Mouse (Mus musculus) brown adipose tissue, adult 24 weeks (tissue): ENCODE measurements around the gene Camta1. TPM values are rescaled to one million over a fixed set of nuclear protein-coding genes. Genes with fewer than 3 reads are reported as not detected.

Experiments used
- H3K27ac ChIP-seq: fragments of 200-500 bp; replicated peaks from 2 replicates; pipeline ENCODE4 v1.5.1; 2012; ENCODE audit warnings: low read depth, mild to moderate bottlenecking, low read length
- H3K4me1 ChIP-seq: fragments of 200-500 bp; 2 replicates; pipeline ENCODE4 v1.6.1; 2012; ENCODE audit warnings: low read length, mixed read lengths; ENCODE audit not compliant: control insufficient read depth, insufficient read depth, insufficient read length
- H3K4me3 ChIP-seq: fragments of 200-500 bp; 2 replicates; pipeline ENCODE4 v1.5.1; 2012; ENCODE audit warnings: low read depth, mild to moderate bottlenecking, low read length, moderate library complexity; ENCODE audit not compliant: insufficient read depth
- polyA plus RNA-seq: library from polyadenylated mRNA; stranded (reverse); fragments of >200 nt; gene quantifications from 2 replicates; pipeline ENCODE4 v1.2.4, GENCODE M21; 2012; ENCODE audit not compliant: missing spikeins, insufficient read depth, insufficient read length

The Camta1 gene
- polyA plus RNA-seq, 1 experiment, result 56.8 TPM

DNA sequence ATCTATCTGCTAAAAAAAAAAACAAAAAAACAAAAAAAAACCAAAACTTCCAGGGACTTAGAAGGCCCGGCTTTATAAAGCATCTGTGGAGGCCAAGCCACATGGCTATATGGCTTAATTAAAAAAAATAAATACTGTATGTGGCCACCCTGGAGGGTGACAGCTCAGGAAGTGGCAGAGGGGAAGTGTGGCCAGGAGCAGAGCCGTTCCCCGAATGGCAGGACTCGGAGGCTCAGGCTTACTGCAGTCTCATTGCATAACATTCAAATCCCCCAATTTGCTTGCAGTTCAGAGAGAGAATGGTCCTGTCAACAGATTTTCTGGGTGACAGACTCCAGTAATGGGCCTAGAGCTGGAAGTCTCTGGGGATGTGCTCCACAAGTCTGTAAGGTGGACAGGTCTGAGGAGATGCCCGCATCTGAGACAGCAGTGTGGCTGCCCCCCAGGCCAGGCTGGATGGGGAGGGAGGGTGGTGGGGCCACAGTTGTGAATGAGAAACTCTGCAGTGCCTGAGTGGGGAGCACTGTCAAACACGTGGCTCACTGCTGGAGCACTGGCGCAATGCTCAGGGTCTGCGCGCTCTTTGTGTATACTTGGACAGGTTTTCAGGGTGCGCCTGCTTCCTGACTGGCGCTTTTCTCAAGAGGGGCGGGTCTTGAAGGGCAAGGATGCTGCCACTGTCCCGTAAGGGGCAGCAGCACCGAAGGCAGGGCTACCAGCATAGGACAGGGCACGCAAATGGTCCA lies 140.8 kb downstream of the Camta1 start:
- Histone ChIP-seq H3K27ac (no peak overlapping the region), H3K4me1 (no peaks in the 10 kb centered on the region), H3K4me3 (no peak overlapping the region)

GRCm38 (mm10) chr4:151718866-151719475 lies 142.7 kb downstream of the Camta1 start:
- Histone ChIP-seq H3K4me1 (no peaks in the 10 kb centered on the region), H3K27ac (no peak overlapping the region), H3K4me3 (no peak overlapping the region)

DNA sequence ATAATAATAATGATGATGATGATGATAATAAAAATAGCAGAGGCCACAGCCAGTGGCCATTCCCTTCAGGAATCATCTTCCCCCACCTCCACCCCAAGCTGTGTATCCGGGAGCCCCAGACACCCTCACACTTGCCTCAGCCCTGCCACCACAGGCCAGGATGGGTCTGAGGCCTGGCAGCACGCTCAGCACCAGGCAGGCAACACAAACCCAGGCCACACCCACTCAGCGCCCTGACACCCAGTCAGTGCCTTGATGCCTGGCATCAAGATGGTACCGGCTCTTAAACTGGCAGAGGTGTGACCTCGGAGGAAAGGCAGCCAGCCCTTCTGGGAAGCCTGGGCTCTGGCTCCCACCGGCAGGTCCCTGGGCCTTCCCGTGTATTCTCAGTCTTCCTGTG lies 143.8 kb downstream of the Camta1 start:
- H3K4me1 ChIP-seq, result no peaks in the 10 kb centered on the region
- H3K27ac ChIP-seq, result no peak overlapping the region
- H3K4me3 ChIP-seq, result no peak overlapping the region

DNA sequence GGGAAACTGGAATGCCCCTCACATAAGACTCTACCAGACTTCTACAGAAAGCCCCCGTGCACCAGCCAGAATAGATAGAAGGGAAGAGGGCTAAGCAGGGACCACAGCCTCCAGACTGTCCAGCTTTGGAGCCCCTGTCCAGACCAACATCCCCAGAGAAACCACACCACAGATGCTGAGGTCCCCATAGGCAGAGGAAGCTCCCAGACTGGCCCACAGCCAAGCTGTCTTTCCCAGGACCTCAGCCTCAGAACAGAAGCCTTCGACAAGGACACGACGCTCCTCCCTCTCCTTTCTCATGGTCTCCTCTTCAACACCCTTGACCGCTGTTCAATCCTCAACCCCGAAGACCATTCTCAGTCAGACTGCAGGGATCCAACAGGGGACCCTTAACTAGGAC lies 148.0 kb downstream of the Camta1 start:
- Histone ChIP-seq H3K4me1 (no peaks in the 10 kb centered on the region), H3K27ac (no peak overlapping the region), H3K4me3 (no peak overlapping the region)

GRCm38 (mm10) chr4:151711406-151711805 lies 150.3 kb downstream of the Camta1 start:
- Histone ChIP-seq H3K27ac (no peak overlapping the region), H3K4me1 (no peaks in the 10 kb centered on the region), H3K4me3 (no peak overlapping the region)

DNA sequence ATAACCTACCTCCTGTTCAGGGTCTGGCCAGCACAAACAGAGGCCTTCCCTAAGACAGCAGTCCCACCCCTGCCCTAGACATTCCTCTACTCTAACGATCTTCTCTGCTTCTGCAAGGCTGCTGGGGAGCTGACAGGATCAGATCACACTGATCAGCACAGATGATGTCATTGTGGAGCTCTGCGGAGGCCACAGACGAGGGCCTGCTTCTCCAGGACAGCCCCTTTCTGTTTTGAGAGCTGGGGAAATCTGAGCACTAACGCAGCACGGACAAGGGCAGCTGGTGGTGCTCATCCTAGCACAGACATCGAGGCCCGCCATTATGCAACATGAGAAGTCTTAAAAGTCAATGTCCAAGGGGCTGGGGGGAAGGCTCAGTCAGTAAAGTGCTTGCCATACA lies 151.2 kb downstream of the Camta1 start:
- H3K4me1 ChIP-seq, result no peaks in the 10 kb centered on the region
- no peak overlapping the region for H3K27ac ChIP-seq
- no peak overlapping the region for H3K4me3 ChIP-seq

DNA sequence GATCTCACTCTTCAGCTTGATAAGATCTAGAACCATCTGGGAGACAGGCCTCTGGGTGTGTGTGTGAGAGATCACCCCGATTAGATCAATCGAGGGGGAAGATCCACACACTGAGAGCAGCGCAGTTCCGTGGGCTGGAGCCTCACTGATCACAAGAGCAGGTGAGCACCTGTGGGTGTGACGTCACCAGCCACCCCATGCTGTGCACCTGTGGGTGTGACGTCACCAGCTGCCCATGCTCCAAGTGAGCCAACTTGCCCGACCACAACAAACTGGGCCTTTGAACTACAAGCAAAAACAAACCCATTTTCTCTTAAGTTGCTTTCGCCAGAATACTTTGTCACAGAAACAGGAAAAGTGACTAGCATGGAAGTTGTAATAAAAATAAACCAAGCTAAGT lies 152.4 kb downstream of the Camta1 start:
- Histone ChIP-seq H3K27ac (no peak overlapping the region), H3K4me1 (no peaks in the 10 kb centered on the region), H3K4me3 (no peak overlapping the region)

DNA sequence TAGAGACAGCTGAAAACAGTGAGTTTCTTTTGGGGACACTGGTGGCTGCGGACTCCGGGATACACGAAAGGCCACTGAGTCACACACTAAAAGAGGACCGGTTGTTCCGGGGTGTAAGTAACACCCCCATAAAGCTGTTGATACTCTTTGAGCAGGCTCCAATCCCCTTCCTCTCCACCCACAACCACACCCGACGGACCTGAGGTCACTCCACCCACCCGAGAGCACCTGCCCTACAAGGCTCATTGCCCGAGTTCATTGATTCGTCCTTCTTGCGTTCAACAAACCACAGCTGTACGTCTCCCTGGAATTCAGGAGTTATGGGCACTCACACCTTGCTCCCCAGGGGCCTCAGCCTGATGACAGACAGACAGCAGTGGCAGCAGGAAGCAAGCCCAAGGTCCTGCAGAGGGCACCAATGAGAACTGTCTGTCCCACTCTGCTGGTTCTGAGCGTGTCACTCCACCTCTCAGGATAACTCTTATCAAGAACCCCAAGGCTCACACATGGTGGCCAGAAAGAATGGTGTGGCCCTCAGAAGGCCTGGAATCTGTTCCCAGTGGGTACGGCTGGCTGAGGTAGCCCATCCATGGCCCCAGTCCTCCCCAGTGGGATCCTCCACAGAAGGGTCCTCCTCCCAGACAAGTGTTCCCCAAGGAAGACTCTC lies 158.5 kb downstream of the Camta1 start:
- H3K27ac ChIP-seq, result no peak overlapping the region
- no peak overlapping the region for H3K4me3 ChIP-seq
- no peaks in the 10 kb centered on the region for H3K4me1 ChIP-seq

- Histone ChIP-seq H3K27ac (no peak overlapping the region), H3K4me3 (no peak overlapping the region), H3K4me1 (no peaks in the 10 kb centered on the region)
Measured at GRCm38 (mm10) chr4:151702463-151702862, 159.2 kb downstream of the Camta1 start.

DNA sequence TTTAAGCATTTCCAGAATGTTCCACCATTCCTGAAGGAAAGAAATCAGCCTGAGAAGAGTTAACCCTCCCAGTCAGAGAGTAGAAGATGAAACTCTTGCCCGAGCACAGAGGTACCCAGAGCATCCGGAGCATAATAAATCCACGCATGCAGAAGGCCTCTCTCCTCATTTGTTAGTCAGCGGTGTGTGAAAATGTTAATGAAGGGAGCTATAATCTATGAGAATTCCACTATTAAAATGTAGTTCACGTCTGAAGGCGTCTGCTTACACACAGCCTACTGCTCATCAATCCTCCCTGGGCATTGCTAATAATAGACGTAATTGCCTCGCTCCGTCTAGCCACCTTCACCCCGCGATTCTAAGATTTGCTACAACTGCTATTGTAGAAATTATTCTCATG lies 165.7 kb downstream of the Camta1 start:
- no peak overlapping the region for H3K4me3 ChIP-seq
- no peak overlapping the region for H3K27ac ChIP-seq
- no peaks in the 10 kb centered on the region for H3K4me1 ChIP-seq

- no peak overlapping the region for H3K27ac ChIP-seq
Measured at GRCm38 (mm10) chr4:151694531-151694930, 167.1 kb downstream of the Camta1 start.

GRCm38 (mm10) chr4:151694047-151694446 lies 167.6 kb downstream of the Camta1 start:
- no peak overlapping the region for H3K27ac ChIP-seq

More at GRCm38 (mm10) chr4:151694531-151694930, 167.1 kb downstream of the Camta1 start:
- Histone ChIP-seq H3K4me1 (no peaks in the 10 kb centered on the region), H3K4me3 (no peak overlapping the region)

DNA sequence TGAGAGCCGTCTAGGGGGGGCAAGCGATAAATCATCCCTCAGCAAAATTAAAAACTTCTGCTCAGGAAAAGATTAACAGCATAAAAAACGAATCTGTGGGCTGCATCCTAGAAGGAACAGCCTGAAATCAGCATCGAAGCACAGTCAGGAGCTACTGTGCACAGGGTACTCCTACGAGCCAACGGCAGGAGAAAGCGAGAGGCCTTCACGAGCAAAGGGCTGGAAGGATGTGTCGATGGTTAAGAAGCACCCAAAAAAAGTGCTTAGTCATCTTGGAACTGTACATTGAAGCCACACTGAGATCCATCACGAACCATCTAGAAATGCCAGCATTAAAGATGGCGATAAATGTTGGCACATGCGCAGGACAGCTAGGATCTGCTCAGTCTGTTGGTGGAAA lies 171.6 kb downstream of the Camta1 start:
- no peak overlapping the region for H3K4me3 ChIP-seq
- H3K27ac ChIP-seq, result no peak overlapping the region
- no peaks in the 10 kb centered on the region for H3K4me1 ChIP-seq

More at GRCm38 (mm10) chr4:151694047-151694446, 167.6 kb downstream of the Camta1 start:
- Histone ChIP-seq H3K4me1 (no peaks in the 10 kb centered on the region), H3K4me3 (no peak overlapping the region)

- Histone ChIP-seq H3K27ac (no peak overlapping the region), H3K4me1 (no peaks in the 10 kb centered on the region), H3K4me3 (no peak overlapping the region)
Measured at GRCm38 (mm10) chr4:151688206-151688605, 173.5 kb downstream of the Camta1 start.

GRCm38 (mm10) chr4:151684596-151684995 lies 177.1 kb downstream of the Camta1 start:
- H3K27ac ChIP-seq, result no peak overlapping the region
- H3K4me1 ChIP-seq, result no peaks in the 10 kb centered on the region
- H3K4me3 ChIP-seq, result no peak overlapping the region
